Mouse (Mus musculus) erythroblast, embryonic 14.5 days (primary cell): ENCODE measurements around the gene 1700003E16Rik.

Experiments used
- GATA1 ChIP-seq: IDR thresholded peaks from 2 replicates; pipeline ENCODE4 v1.6.1; 2012; ENCODE audit warnings: low read length, inconsistent platforms, mixed read lengths
- TAL1 ChIP-seq: IDR thresholded peaks from 3 replicates; pipeline ENCODE4 v1.6.1; 2012; ENCODE audit warnings: low read length, inconsistent platforms, mixed read lengths

DNA sequence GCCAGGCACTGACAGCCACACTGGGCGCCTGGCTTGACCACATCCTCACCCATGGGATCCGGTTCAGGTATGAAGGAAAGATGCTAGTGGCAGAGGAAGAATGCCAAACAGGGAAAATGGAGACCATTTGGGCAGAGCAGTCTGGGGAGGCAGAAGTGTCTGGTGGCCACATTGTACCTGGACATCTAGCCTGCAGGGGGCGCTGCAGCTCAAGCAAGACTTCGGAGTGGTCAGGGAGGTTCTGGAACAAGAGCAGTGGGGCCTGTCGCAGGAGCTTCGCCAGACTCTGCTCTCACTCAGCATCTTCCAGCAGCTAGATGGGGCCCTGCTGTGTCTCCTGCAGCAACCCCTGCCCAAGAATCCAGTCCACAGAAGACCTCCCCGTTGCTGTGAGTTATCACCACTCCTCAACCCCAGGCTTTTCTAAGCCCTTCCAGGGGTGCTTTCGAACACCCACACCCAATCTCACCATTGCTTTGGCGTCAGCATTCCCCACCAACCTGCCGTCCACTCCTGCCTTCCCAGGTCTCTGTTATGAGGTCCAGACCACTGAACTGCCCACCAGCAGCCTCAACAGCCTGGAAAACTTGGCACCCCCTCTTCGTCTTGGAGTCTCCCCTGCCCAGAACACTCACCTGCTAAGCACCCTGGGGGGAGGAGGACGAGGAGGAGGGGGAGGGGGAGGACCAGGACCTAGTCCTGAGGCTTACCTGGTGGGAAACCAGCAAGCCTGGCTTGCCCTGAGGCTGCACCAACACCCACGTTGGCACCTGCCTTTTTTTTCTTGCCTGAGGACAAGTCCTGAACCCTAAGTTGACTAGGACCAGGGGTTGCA lies 48.4 kb upstream of the 1700003E16Rik start:
- TF ChIP-seq TAL1 = no peak
- no peak for TF ChIP-seq GATA1
